Mouse (Mus musculus) bone marrow, adult 2 months (tissue): ENCODE measurements around the gene Dmrt1.

ENCODE experiments used
- CTCF ChIP-seq: fragments of 200-500 bp; IDR thresholded peaks from 2 replicates; pipeline ENCODE4 v1.5.1; 2011; ENCODE audit warnings: low read length, control low read depth; ENCODE audit not compliant: control insufficient read depth, insufficient read depth
- POLR2A ChIP-seq: fragments of 200-500 bp; IDR thresholded peaks from 2 replicates; pipeline ENCODE4 v1.6.1; 2011; ENCODE audit warnings: low read depth, mild to moderate bottlenecking, control low read depth, low read length, borderline replicate concordance; ENCODE audit not compliant: control insufficient read depth

DNA sequence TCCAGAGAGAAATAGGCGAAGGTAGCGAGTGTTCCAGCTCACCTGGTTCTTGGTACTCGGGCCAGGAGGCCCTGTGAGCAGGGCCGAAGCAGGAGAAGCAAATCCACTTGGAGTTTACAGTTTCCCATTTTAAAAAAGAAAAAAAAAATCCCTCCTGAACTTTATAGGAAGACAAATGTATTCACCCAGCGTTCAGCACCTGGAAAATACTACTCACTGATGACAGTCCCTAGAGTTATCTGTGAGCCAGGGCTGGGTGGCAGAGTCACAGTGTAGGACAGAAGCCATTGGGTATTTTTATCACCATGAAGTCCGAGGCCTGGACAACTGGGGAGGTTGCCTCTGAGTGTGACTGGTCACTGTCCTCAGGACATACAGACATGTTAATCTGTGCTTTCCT, 136.4 kb downstream of the Dmrt1 start:
- TF ChIP-seq CTCF (no peak), POLR2A (no peak)
